15 mouse cellular contexts compared by ENCODE assay signal in the genomic region with DNA sequence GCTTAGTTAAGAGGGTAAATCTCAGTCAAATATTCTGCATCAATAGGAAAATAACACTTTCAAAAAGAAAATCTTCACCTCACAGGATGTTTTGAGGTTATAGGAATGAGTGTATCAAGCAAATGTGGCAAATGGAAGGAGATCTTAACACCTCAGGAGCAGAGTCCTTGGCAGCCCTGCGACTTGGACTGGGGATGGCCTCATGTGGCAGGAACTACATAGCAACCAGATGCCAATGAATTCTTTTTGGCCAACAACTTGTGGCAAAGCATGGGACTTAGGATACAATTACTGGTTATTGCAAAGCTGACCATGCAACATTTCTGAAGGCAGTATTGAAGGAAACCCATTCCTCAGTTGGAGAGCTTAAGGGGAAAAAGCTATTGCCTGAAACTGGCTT.
"Had no signal": no experiment of that assay in that cellular context is flagged by ENCODE, and none has a peak within 500 bp of the region (broad histone marks: within the 10 kb centered on the region; RNA-seq: fewer than 3 reads in every experiment).

No protein-coding gene starts in this region.

- H3K4me3 ChIP-seq: midbrain, embryonic 10.5 days; midbrain, embryonic 12.5 days; neural tube, embryonic 12.5 days; stomach, embryonic 15.5 days had no signal

- H3K36me3 ChIP-seq: midbrain, embryonic 10.5 days; midbrain, embryonic 12.5 days; neural tube, embryonic 12.5 days; stomach, embryonic 15.5 days had no signal

- DNase-seq: lung, adult 18-20 months; lung, embryonic 14.5 days; lung, postnatal 10 days; lung, postnatal 4 days; midbrain, embryonic 14.5 days; right cerebral cortex, postnatal 14 days; thymus, adult 2 months; thymus, postnatal 25 days; thymus, postnatal 4 days had no signal

- H3K27ac ChIP-seq: midbrain, embryonic 10.5 days; midbrain, embryonic 12.5 days; neural tube, embryonic 12.5 days; stomach, embryonic 15.5 days; stomach, postnatal 0 days had no signal

- ATAC-seq: midbrain, embryonic 16.5 days had no signal

- H3K27me3 ChIP-seq: midbrain, embryonic 12.5 days; neural tube, embryonic 12.5 days; stomach, embryonic 15.5 days had no signal

- H3K9me3 ChIP-seq: midbrain, embryonic 10.5 days; midbrain, embryonic 12.5 days; neural tube, embryonic 12.5 days; stomach, embryonic 15.5 days had no signal

- H3K9ac ChIP-seq: lung, embryonic 14.5 days; midbrain, embryonic 12.5 days; neural tube, embryonic 12.5 days; stomach, embryonic 15.5 days had no signal

- H3K4me2 ChIP-seq: lung, embryonic 14.5 days; midbrain, embryonic 12.5 days; neural tube, embryonic 12.5 days; stomach, embryonic 15.5 days had no signal
